Mouse (Mus musculus) MEL (cell line): ENCODE measurements at regions not wholly inside any gene's neighbourhood (a gene's known extent, or its start where the extent isn't known, plus 50 kb on each side); places are given as distances from the start of the nearest gene placed in this dataset.

Experiments used
- DNase-seq: peaks from one replicate; pipeline ENCODE4 v3.0.0; 2011; ENCODE audit warnings: low read depth, low spot score
- H3K27ac ChIP-seq: 2 replicates; pipeline ENCODE4 v1.5.1; 2012; ENCODE audit warnings: low read depth, mild to moderate bottlenecking, control low read depth, low read length, moderate library complexity; ENCODE audit not compliant: control insufficient read depth
- H3K27me3 ChIP-seq, 2 experiments: fragments of 150-350 bp in 1 of 2; sonication (generic) in 1 of 2; 2 replicates each; pipeline ENCODE4 v1.6.1; 2012; ENCODE audit warnings: low read length in 2 of 2, mild to moderate bottlenecking in 2 of 2, improper control_type of control experiment in 1 of 2, moderate library complexity in 1 of 2; ENCODE audit not compliant: insufficient read depth in 2 of 2, control insufficient read depth in 1 of 2
- H3K36me3 ChIP-seq, 2 experiments: 2 replicates each; pipeline ENCODE4 v1.6.1; 2012 to 2014; ENCODE audit warnings: low read length in 2 of 2, improper control_type of control experiment in 1 of 2, inconsistent platforms in 1 of 2, mild to moderate bottlenecking in 1 of 2; ENCODE audit not compliant: insufficient read depth in 2 of 2, control insufficient read depth in 1 of 2
- H3K4me1 ChIP-seq, 2 experiments: fragments of 150-350 bp in 1 of 2; sonication (generic) in 1 of 2; 2 replicates each; pipeline ENCODE4 v1.6.1; 2012; ENCODE audit warnings: low read length in 2 of 2, improper control_type of control experiment in 1 of 2, mild to moderate bottlenecking in 1 of 2; ENCODE audit not compliant: insufficient read depth in 2 of 2, control insufficient read depth in 1 of 2
- H3K4me3 ChIP-seq, 2 experiments: fragments of 150-350 bp in 1 of 2; sonication (generic) in 1 of 2; 2 replicates each; pipeline ENCODE4 v1.5.1; 2012; ENCODE audit warnings: low read depth in 2 of 2, low read length in 2 of 2, mild to moderate bottlenecking in 2 of 2, moderate library complexity in 2 of 2, control low read depth in 1 of 2, improper control_type of control experiment in 1 of 2; ENCODE audit not compliant: control insufficient read depth in 1 of 2, insufficient read depth in 1 of 2
- H3K79me2 ChIP-seq: 2 replicates; pipeline ENCODE4 v1.6.1; 2012; ENCODE audit warnings: mild to moderate bottlenecking, low read length, moderate library complexity; ENCODE audit not compliant: control insufficient read depth, poor library complexity, insufficient read depth
- H3K9ac ChIP-seq: 2 replicates; pipeline ENCODE4 v1.6.1; 2012; ENCODE audit warnings: low read depth, mild to moderate bottlenecking, control low read depth, low read length, moderate library complexity; ENCODE audit not compliant: control insufficient read depth, poor library complexity, severe bottlenecking
- H3K9me3 ChIP-seq: fragments of 150-350 bp; sonication (generic); replicated peaks from 2 replicates; pipeline ENCODE4 v1.6.1; 2012; ENCODE audit warnings: mild to moderate bottlenecking, low read length, improper control_type of control experiment, moderate library complexity; ENCODE audit not compliant: insufficient read depth
- CHD2 ChIP-seq: IDR thresholded peaks from 2 replicates; pipeline ENCODE4 v1.6.1; 2011; ENCODE audit warnings: low read length, improper control_type of control experiment
- CTCF ChIP-seq, 3 experiments: IDR thresholded peaks in 2 of 3; conservative IDR thresholded peaks in 1 of 3; 2 replicates each; pipeline ENCODE4 v1.5.1; 2011 to 2012; ENCODE audit warnings: low read length in 3 of 3, low read depth in 2 of 3, mild to moderate bottlenecking in 2 of 3, improper control_type of control experiment in 1 of 3, inconsistent platforms in 1 of 3, mixed read lengths in 1 of 3, moderate library complexity in 1 of 3; ENCODE audit not compliant: control insufficient read depth in 1 of 3, insufficient read depth in 1 of 3, poor library complexity in 1 of 3, severe bottlenecking in 1 of 3
- E2F4 ChIP-seq: IDR thresholded peaks from 2 replicates; pipeline ENCODE4 v1.6.1; 2011; ENCODE audit warnings: low read depth, low read length, improper control_type of control experiment, borderline replicate concordance
- ETS1 ChIP-seq: IDR thresholded peaks from 2 replicates; pipeline ENCODE4 v1.6.1; 2012; ENCODE audit warnings: low read depth, mild to moderate bottlenecking, inconsistent platforms, low read length, improper control_type of control experiment, moderate library complexity
- MAFK ChIP-seq: IDR thresholded peaks from 2 replicates; pipeline ENCODE4 v1.6.1; 2011; ENCODE audit warnings: low read depth, mild to moderate bottlenecking, low read length, improper control_type of control experiment, borderline replicate concordance
- MYB ChIP-seq: IDR thresholded peaks from 2 replicates; pipeline ENCODE4 v1.6.1; 2011; ENCODE audit warnings: mild to moderate bottlenecking, low read depth, low read length, improper control_type of control experiment
- MYC ChIP-seq: IDR thresholded peaks from 2 replicates; pipeline ENCODE4 v1.6.1; 2011; ENCODE audit warnings: low read depth, mild to moderate bottlenecking, low read length, improper control_type of control experiment, moderate library complexity
- POLR2A ChIP-seq, 2 experiments: IDR thresholded peaks; 2 replicates each; pipeline ENCODE4 v1.6.1; 2011 to 2012; ENCODE audit warnings: low read length in 2 of 2, mild to moderate bottlenecking in 2 of 2, control low read depth in 1 of 2, improper control_type of control experiment in 1 of 2, low read depth in 1 of 2, moderate library complexity in 1 of 2; ENCODE audit not compliant: control insufficient read depth in 1 of 2, insufficient read depth in 1 of 2, poor library complexity in 1 of 2
- POLR2AphosphoS5 ChIP-seq: IDR thresholded peaks from 2 replicates; pipeline ENCODE4 v1.6.1; 2012; ENCODE audit warnings: low read depth, borderline replicate concordance, mild to moderate bottlenecking, inconsistent platforms, low read length, moderate library complexity, mixed read lengths
- RCOR1 ChIP-seq: IDR thresholded peaks from 2 replicates; pipeline ENCODE4 v1.6.1; 2012; ENCODE audit warnings: low read depth, mild to moderate bottlenecking, inconsistent platforms, low read length, improper control_type of control experiment
- SMC3 ChIP-seq: IDR thresholded peaks from 2 replicates; pipeline ENCODE4 v1.6.1; 2011; ENCODE audit warnings: low read depth, low read length, improper control_type of control experiment
- TAL1 ChIP-seq: IDR thresholded peaks from 2 replicates; pipeline ENCODE4 v1.6.1; 2012; ENCODE audit warnings: mild to moderate bottlenecking, inconsistent platforms, low read length, moderate library complexity, mixed read lengths
- TCF12 ChIP-seq: IDR thresholded peaks from 2 replicates; pipeline ENCODE4 v1.6.1; 2014; ENCODE audit warnings: low read depth, mild to moderate bottlenecking, inconsistent platforms, low read length, improper control_type of control experiment, moderate library complexity
- USF1 ChIP-seq: IDR thresholded peaks from 2 replicates; pipeline ENCODE4 v1.6.1; 2014; ENCODE audit warnings: low read depth, mild to moderate bottlenecking, inconsistent platforms, low read length, improper control_type of control experiment, moderate library complexity
- ZNF384 ChIP-seq: IDR thresholded peaks from 2 replicates; pipeline ENCODE4 v1.6.1; 2012; ENCODE audit warnings: low read depth, mild to moderate bottlenecking, inconsistent platforms, low read length, improper control_type of control experiment

GRCm38 (mm10) chr15:59205091-59205490, 316.0 kb downstream of the Gm49356 start (continued):
- no peak for TF ChIP-seq ZNF384
- TF ChIP-seq E2F4: no peak
- no peak for TF ChIP-seq MYB
- no peak for TF ChIP-seq MYC

- no peaks in the 10 kb centered on the region for H3K4me1 ChIP-seq
- no peaks in the 10 kb centered on the region for H3K79me2 ChIP-seq
- no peak overlapping the region for H3K9ac ChIP-seq
- no peaks in the 10 kb centered on the region for H3K36me3 ChIP-seq
- DNase-seq: no peak
- H3K27ac ChIP-seq: no peak overlapping the region
- TF ChIP-seq CTCF (IDR thresholded peaks at IDR 0.05 in 2 of 3, conservative IDR thresholded peaks at IDR 0.05 in 1 of 3; ENCODE audit: control insufficient read depth in 1 of 3, insufficient read depth in 1 of 3, low read depth in 2 of 3, low read length in 3 of 3, poor library complexity in 1 of 3, severe bottlenecking in 1 of 3): no peak
- no peak for TF ChIP-seq MAFK
- TF ChIP-seq CHD2: no peak
- TF ChIP-seq TCF12: no peak
- TF ChIP-seq USF1: no peak
- no peak for TF ChIP-seq E2F4
- TF ChIP-seq MYB: no peak
- TF ChIP-seq ETS1: no peak
- no peak for TF ChIP-seq POLR2AphosphoS5
- TF ChIP-seq SMC3: no peak
- peaks cover 0 to 2% of the 10 kb centered on the region in 2 experiments; a peak in 1 of 4 replicates for H3K27me3 ChIP-seq
- H3K9me3 ChIP-seq: no peaks in the 10 kb centered on the region
- no peak overlapping the region for H3K4me3 ChIP-seq
These were observed 316.4 kb downstream of the Gm49356 start for GRCm38 (mm10) chr15:59205544-59205943.

- peaks cover 0 to 2% of the 10 kb centered on the region in 2 experiments; a peak in 1 of 4 replicates for H3K27me3 ChIP-seq
- H3K4me1 ChIP-seq: no peaks in the 10 kb centered on the region
- H3K4me3 ChIP-seq: no peak overlapping the region
- H3K9ac ChIP-seq: no peak overlapping the region
- no peak overlapping the region for H3K27ac ChIP-seq
- H3K36me3 ChIP-seq: no peaks in the 10 kb centered on the region
- H3K79me2 ChIP-seq: no peaks in the 10 kb centered on the region
- DNase-seq: no peak
- TF ChIP-seq POLR2A (IDR thresholded peaks at IDR 0.05; ENCODE audit: control insufficient read depth in 1 of 2, insufficient read depth in 1 of 2, low read depth in 1 of 2, low read length in 2 of 2, poor library complexity in 1 of 2): no peak
- H3K9me3 ChIP-seq: no peaks in the 10 kb centered on the region
These were observed 317.5 kb downstream of the Gm49356 start for GRCm38 (mm10) chr15:59206636-59207035.

DNA sequence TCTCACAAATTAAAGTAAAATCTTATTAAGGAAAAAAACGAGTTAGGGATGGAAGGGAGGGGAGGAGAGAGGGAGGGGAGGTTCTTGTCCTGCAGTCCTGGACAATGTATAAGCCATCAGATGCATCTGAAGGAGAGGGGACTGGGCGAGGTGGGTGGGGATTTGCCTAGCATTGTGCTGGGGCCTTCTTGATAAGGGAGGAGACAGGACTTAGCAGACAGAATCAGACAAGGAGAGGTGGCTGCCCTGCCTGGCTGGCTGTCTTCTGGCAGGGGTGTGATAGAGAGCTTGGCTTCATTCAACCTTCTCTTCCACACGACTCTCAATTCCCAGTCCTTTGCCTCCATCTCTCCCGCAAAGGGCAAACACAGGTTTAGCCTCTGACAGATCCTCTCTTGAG, 318.9 kb downstream of the Gm49356 start:
- no peaks in the 10 kb centered on the region for H3K4me1 ChIP-seq
- H3K27me3 ChIP-seq: peaks cover 0 to 2% of the 10 kb centered on the region in 2 experiments; a peak in 1 of 4 replicates
- no peak overlapping the region for H3K27ac ChIP-seq
- no peaks in the 10 kb centered on the region for H3K9me3 ChIP-seq
- peak; percentile 10 for DNase-seq
- TF ChIP-seq TAL1 (no peak), USF1 (no peak), RCOR1 (no peak), MAFK (no peak)
- no peak overlapping the region for H3K9ac ChIP-seq
- H3K4me3 ChIP-seq: no peak overlapping the region
- H3K36me3 ChIP-seq: no peaks in the 10 kb centered on the region
- no peaks in the 10 kb centered on the region for H3K79me2 ChIP-seq
